Mouse (Mus musculus): ENCODE measurements around the gene Ebf1. TPM values are rescaled to one million over a fixed set of nuclear protein-coding genes. Genes with fewer than 3 reads are reported as not detected.

Gene Ebf1
- polyA plus RNA-seq, 1 experiment from 2014 or later, result 54.5 TPM

DNA sequence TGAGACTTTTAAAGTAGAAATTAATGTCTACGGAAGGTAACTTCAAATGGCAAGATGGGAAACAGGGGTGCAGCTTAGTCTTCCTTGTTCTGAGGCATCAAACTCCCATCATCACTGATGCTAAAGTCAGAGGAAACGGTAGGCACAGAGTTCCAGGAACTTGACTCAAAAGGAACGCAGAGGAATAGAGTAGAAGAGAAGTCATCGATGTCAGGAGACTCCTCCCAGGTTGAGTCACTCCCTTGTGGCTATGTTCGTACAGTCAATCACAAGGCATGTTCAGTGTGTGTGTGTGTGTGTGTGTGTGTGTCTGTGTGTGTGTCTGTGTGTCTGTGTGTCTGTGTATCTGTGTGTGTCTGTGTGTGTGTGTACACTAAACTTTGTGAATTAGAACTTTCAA is 108.6 kb downstream of the Ebf1 start:
- 84% methylated on average over 5 of the region's 5 CpGs for WGBS
- H3K36me3 ChIP-seq (ENCODE audit: control insufficient read depth, insufficient read depth, low read length), result no peaks in the 10 kb centered on the region
- ATAC-seq (ENCODE audit: low read depth) (no peak), DNase-seq (ENCODE audit: low spot score) (no peak)
- H3K4me1 ChIP-seq (ENCODE audit: control insufficient read depth, insufficient read depth, low read length), result peaks cover 5% of the 10 kb centered on the region; the same call in 1 of the 2 replicates
- no peaks in the 10 kb centered on the region for H3K9me3 ChIP-seq (ENCODE audit: control insufficient read depth, low read length)
- H3K27me3 ChIP-seq (replicated peaks; ENCODE audit: control insufficient read depth, insufficient read depth, low read length), result no peaks in the 10 kb centered on the region
- H3K9ac ChIP-seq (ENCODE audit: low read depth, low read length), result no peak overlapping the region
- no peak overlapping the region for H3K4me2 ChIP-seq (ENCODE audit: low read depth, low read length)
- no peak overlapping the region for H3K27ac ChIP-seq (replicated peaks; ENCODE audit: low read depth, low read length)
- no peak overlapping the region for H3K4me3 ChIP-seq (ENCODE audit: low read depth, low read length)

DNA sequence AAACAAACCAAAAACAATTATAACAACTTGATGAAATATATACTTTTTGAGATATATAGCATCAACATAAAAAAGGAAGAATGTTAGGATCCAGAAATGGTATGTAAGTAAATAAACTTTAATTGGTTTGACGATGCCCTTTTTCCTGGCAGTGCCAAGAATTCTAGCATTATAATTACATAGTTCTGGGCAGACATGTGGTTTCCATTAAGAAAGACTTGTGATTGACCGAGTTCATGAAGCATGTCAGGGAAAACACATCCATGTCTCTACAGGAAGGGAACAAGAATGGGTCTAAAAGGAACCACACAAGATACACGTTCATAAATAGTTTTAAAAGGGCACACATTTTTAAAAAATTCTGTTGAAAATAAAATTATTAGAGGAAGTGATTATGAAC is 110.3 kb downstream of the Ebf1 start:
- no peak for ATAC-seq (ENCODE audit: low read depth)
- no peaks in the 10 kb centered on the region for H3K36me3 ChIP-seq (ENCODE audit: control insufficient read depth, insufficient read depth, low read length)
- H3K9me3 ChIP-seq (ENCODE audit: control insufficient read depth, low read length), result no peaks in the 10 kb centered on the region
- peak; percentile 77 for DNase-seq (ENCODE audit: low spot score)
- no peak overlapping the region for H3K27ac ChIP-seq (replicated peaks; ENCODE audit: low read depth, low read length)
- no peak overlapping the region for H3K4me3 ChIP-seq (ENCODE audit: low read depth, low read length)
- H3K27me3 ChIP-seq (replicated peaks; ENCODE audit: control insufficient read depth, insufficient read depth, low read length), result no peaks in the 10 kb centered on the region
- 27% methylated on average over 3 of the region's 3 CpGs for WGBS
- peaks cover 5% of the 10 kb centered on the region; the same call in 1 of the 2 replicates for H3K4me1 ChIP-seq (ENCODE audit: control insufficient read depth, insufficient read depth, low read length)
- no peak overlapping the region for H3K9ac ChIP-seq (ENCODE audit: low read depth, low read length)
- H3K4me2 ChIP-seq (ENCODE audit: low read depth, low read length), result no peak overlapping the region

- WGBS, result 51% methylated on average over 2 of the region's 2 CpGs
- no peak overlapping the region for H3K4me3 ChIP-seq (ENCODE audit: low read depth, low read length)
- H3K27me3 ChIP-seq (replicated peaks; ENCODE audit: control insufficient read depth, insufficient read depth, low read length), result no peaks in the 10 kb centered on the region
- H3K9ac ChIP-seq (ENCODE audit: low read depth, low read length), result no peak overlapping the region
- no peak overlapping the region for H3K4me2 ChIP-seq (ENCODE audit: low read depth, low read length)
- no peaks in the 10 kb centered on the region for H3K9me3 ChIP-seq (ENCODE audit: control insufficient read depth, low read length)
- peaks cover 5% of the 10 kb centered on the region; the same call in 1 of the 2 replicates for H3K4me1 ChIP-seq (ENCODE audit: control insufficient read depth, insufficient read depth, low read length)
- ATAC-seq (ENCODE audit: low read depth) (no peak), DNase-seq (ENCODE audit: low spot score) (no peak)
- H3K27ac ChIP-seq (replicated peaks; ENCODE audit: low read depth, low read length), result no peak overlapping the region
- no peaks in the 10 kb centered on the region for H3K36me3 ChIP-seq (ENCODE audit: control insufficient read depth, insufficient read depth, low read length)
These were observed 110.7 kb downstream of the Ebf1 start for GRCm38 (mm10) chr11:44727821-44728220.

- no peaks in the 10 kb centered on the region for H3K9me3 ChIP-seq (ENCODE audit: control insufficient read depth, low read length)
- no peaks in the 10 kb centered on the region for H3K27me3 ChIP-seq (replicated peaks; ENCODE audit: control insufficient read depth, insufficient read depth, low read length)
- no peak overlapping the region for H3K9ac ChIP-seq (ENCODE audit: low read depth, low read length)
- H3K4me3 ChIP-seq (ENCODE audit: low read depth, low read length), result no peak overlapping the region
- H3K4me1 ChIP-seq (ENCODE audit: control insufficient read depth, insufficient read depth, low read length), result peaks cover 5% of the 10 kb centered on the region; the same call in 1 of the 2 replicates
- no peak overlapping the region for H3K27ac ChIP-seq (replicated peaks; ENCODE audit: low read depth, low read length)
- no peaks in the 10 kb centered on the region for H3K36me3 ChIP-seq (ENCODE audit: control insufficient read depth, insufficient read depth, low read length)
- no peak overlapping the region for H3K4me2 ChIP-seq (ENCODE audit: low read depth, low read length)
- 80% methylated on average over 2 of the region's 2 CpGs for WGBS
- ATAC-seq (ENCODE audit: low read depth) (no peak), DNase-seq (ENCODE audit: low spot score) (peak; percentile 24)
These were observed 111.2 kb downstream of the Ebf1 start for GRCm38 (mm10) chr11:44728271-44728670.

- Histone ChIP-seq H3K4me1 (ENCODE audit: control insufficient read depth, insufficient read depth, low read length) (peaks cover 5% of the 10 kb centered on the region; the same call in 1 of the 2 replicates), H3K27me3 (replicated peaks; ENCODE audit: control insufficient read depth, insufficient read depth, low read length) (no peaks in the 10 kb centered on the region), H3K36me3 (ENCODE audit: control insufficient read depth, insufficient read depth, low read length) (no peaks in the 10 kb centered on the region), H3K9ac (ENCODE audit: low read depth, low read length) (no peak overlapping the region), H3K4me2 (ENCODE audit: low read depth, low read length) (no peak overlapping the region), H3K27ac (replicated peaks; ENCODE audit: low read depth, low read length) (no peak overlapping the region), H3K4me3 (ENCODE audit: low read depth, low read length) (no peak overlapping the region), H3K9me3 (ENCODE audit: control insufficient read depth, low read length) (0 out of 2 replicates have a peak, but pooled peaks cover 4% of the 10 kb centered on the region)
- 56% methylated on average over 4 of the region's 4 CpGs for WGBS
- no peak for DNase-seq (ENCODE audit: low spot score)
- ATAC-seq (ENCODE audit: low read depth), result no peak
These were observed 112.8 kb downstream of the Ebf1 start for GRCm38 (mm10) chr11:44729931-44730330.

GRCm38 (mm10) chr11:44731763-44732162 is 114.6 kb downstream of the Ebf1 start:
- H3K4me3 ChIP-seq (ENCODE audit: low read depth, low read length), result no peak overlapping the region
- no peak overlapping the region for H3K4me2 ChIP-seq (ENCODE audit: low read depth, low read length)
- WGBS, result 88% methylated on average over 2 of the region's 2 CpGs
- H3K9me3 ChIP-seq (ENCODE audit: control insufficient read depth, low read length), result 0 out of 2 replicates have a peak, but pooled peaks cover 4% of the 10 kb centered on the region
- peaks cover 8% of the 10 kb centered on the region; the same call in 1 of the 2 replicates for H3K4me1 ChIP-seq (ENCODE audit: control insufficient read depth, insufficient read depth, low read length)
- H3K27ac ChIP-seq (replicated peaks; ENCODE audit: low read depth, low read length), result no peak overlapping the region
- ATAC-seq (ENCODE audit: low read depth) (no peak), DNase-seq (ENCODE audit: low spot score) (no peak)
- no peak overlapping the region for H3K9ac ChIP-seq (ENCODE audit: low read depth, low read length)
- H3K27me3 ChIP-seq (replicated peaks; ENCODE audit: control insufficient read depth, insufficient read depth, low read length), result no peaks in the 10 kb centered on the region
- H3K36me3 ChIP-seq (ENCODE audit: control insufficient read depth, insufficient read depth, low read length), result no peaks in the 10 kb centered on the region

- H3K27ac ChIP-seq (replicated peaks; ENCODE audit: low read depth, low read length), result no peak overlapping the region
These were observed 116.2 kb downstream of the Ebf1 start for GRCm38 (mm10) chr11:44733276-44733675.

DNA sequence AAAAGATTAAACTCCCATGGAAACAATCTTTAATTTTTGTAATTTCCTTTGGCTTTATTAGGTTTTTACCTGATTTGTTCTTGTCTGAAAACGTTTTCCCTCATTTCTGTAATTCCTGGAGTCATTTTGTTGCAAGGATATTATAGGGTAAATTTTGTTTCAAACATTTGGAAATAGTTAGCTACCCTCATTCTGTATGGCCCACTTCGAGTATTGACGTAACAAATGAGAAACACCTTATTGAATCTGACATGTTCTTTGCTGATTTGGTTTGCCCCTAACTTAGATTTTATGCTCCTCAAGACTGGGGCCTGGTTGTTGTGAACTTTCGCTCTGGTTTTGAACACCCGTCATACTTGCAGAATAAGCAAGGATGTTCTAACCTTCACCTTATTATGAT is 120.9 kb downstream of the Ebf1 start:
- DNase-seq (ENCODE audit: low spot score) (no peak), ATAC-seq (ENCODE audit: low read depth) (no peak)
- no peak overlapping the region for H3K4me2 ChIP-seq (ENCODE audit: low read depth, low read length)
- no peaks in the 10 kb centered on the region for H3K27me3 ChIP-seq (replicated peaks; ENCODE audit: control insufficient read depth, insufficient read depth, low read length)
- H3K9me3 ChIP-seq (ENCODE audit: control insufficient read depth, low read length), result 0 out of 2 replicates have a peak, but pooled peaks cover 4% of the 10 kb centered on the region
- peaks cover 23% of the 10 kb centered on the region for H3K4me1 ChIP-seq (ENCODE audit: control insufficient read depth, insufficient read depth, low read length)
- H3K27ac ChIP-seq (replicated peaks; ENCODE audit: low read depth, low read length), result no peak overlapping the region
- H3K4me3 ChIP-seq (ENCODE audit: low read depth, low read length), result no peak overlapping the region
- 45% methylated on average over 5 of the region's 5 CpGs for WGBS
- H3K9ac ChIP-seq (ENCODE audit: low read depth, low read length), result no peak overlapping the region
- H3K36me3 ChIP-seq (ENCODE audit: control insufficient read depth, insufficient read depth, low read length), result no peaks in the 10 kb centered on the region

More at GRCm38 (mm10) chr11:44733276-44733675, 116.2 kb downstream of the Ebf1 start:
- ATAC-seq (ENCODE audit: low read depth) (no peak), DNase-seq (ENCODE audit: low spot score) (no peak)
- Histone ChIP-seq H3K9me3 (ENCODE audit: control insufficient read depth, low read length) (0 out of 2 replicates have a peak, but pooled peaks cover 4% of the 10 kb centered on the region), H3K36me3 (ENCODE audit: control insufficient read depth, insufficient read depth, low read length) (no peaks in the 10 kb centered on the region), H3K9ac (ENCODE audit: low read depth, low read length) (no peak overlapping the region), H3K4me1 (ENCODE audit: control insufficient read depth, insufficient read depth, low read length) (peaks cover 3% of the 10 kb centered on the region; the same call in 1 of the 2 replicates), H3K4me3 (ENCODE audit: low read depth, low read length) (no peak overlapping the region), H3K4me2 (ENCODE audit: low read depth, low read length) (no peak overlapping the region), H3K27me3 (replicated peaks; ENCODE audit: control insufficient read depth, insufficient read depth, low read length) (no peaks in the 10 kb centered on the region)
- WGBS, result 30% methylated on average over 2 of the region's 2 CpGs

GRCm38 (mm10) chr11:44738820-44739219 is 121.7 kb downstream of the Ebf1 start:
- no peaks in the 10 kb centered on the region for H3K27me3 ChIP-seq (replicated peaks; ENCODE audit: control insufficient read depth, insufficient read depth, low read length)
- H3K36me3 ChIP-seq (ENCODE audit: control insufficient read depth, insufficient read depth, low read length), result no peaks in the 10 kb centered on the region
- H3K9ac ChIP-seq (ENCODE audit: low read depth, low read length), result no peak overlapping the region
- H3K4me1 ChIP-seq (ENCODE audit: control insufficient read depth, insufficient read depth, low read length), result peaks cover 23% of the 10 kb centered on the region
- H3K9me3 ChIP-seq (ENCODE audit: control insufficient read depth, low read length), result 0 out of 2 replicates have a peak, but pooled peaks cover 4% of the 10 kb centered on the region
- 29% methylated on average over 10 of the region's 10 CpGs for WGBS
- ATAC-seq (ENCODE audit: low read depth), result no peak
- DNase-seq (ENCODE audit: low spot score), result peak; percentile 49
- no peak overlapping the region for H3K27ac ChIP-seq (replicated peaks; ENCODE audit: low read depth, low read length)
- no peak overlapping the region for H3K4me3 ChIP-seq (ENCODE audit: low read depth, low read length)
- no peak overlapping the region for H3K4me2 ChIP-seq (ENCODE audit: low read depth, low read length)
